Mouse (Mus musculus): ENCODE measurements around the gene Pla2g4b.

GRCm38 (mm10) chr2:119994839-119995238 lies 38.4 kb upstream of the Pla2g4b start:
- TF ChIP-seq HCFC1 (IDR thresholded peaks at IDR 0.05; ENCODE audit: borderline replicate concordance, insufficient read depth, low read length) (no peak), CHD2 (IDR thresholded peaks at IDR 0.05; ENCODE audit: low read depth, low read length) (no peak), MAFK (IDR thresholded peaks at IDR 0.05; ENCODE audit: insufficient read depth, low read depth, low read length) (no peak), ZNF384 (IDR thresholded peaks at IDR 0.05; ENCODE audit: low read depth, low read length) (no peak)

All from ES-E14 (cell line).